Mouse (Mus musculus) forebrain, embryonic 15.5 days (tissue): ENCODE data around the gene H2-Oa. TPM values are rescaled to one million over a fixed set of nuclear protein-coding genes. Genes with fewer than 3 reads are reported as not detected.

ENCODE experiments used
- ATAC-seq: fragments of 200-750 bp; cut with Nextera tagmentation; replicated peaks from 2 replicates; pipeline ENCODE4 v1.8.0; 2017; ENCODE audit warnings: mild to moderate bottlenecking, moderate TSS enrichment, moderate library complexity
- H3K27ac ChIP-seq: fragments of 300-500 bp; sonication (generic); replicated peaks from 2 replicates; pipeline ENCODE4 v1.5.1; 2015; ENCODE audit warnings: mild to moderate bottlenecking, inconsistent platforms
- H3K27me3 ChIP-seq: fragments of 300-500 bp; sonication (generic); 2 replicates; pipeline ENCODE4 v1.6.1; 2015; ENCODE audit warnings: inconsistent platforms
- H3K36me3 ChIP-seq: fragments of 300-500 bp; sonication (generic); 2 replicates; pipeline ENCODE4 v1.6.1; 2015; ENCODE audit warnings: mild to moderate bottlenecking, inconsistent platforms
- H3K4me1 ChIP-seq: fragments of 300-500 bp; sonication (generic); 2 replicates; pipeline ENCODE4 v1.6.1; 2015; ENCODE audit warnings: inconsistent platforms
- H3K4me2 ChIP-seq: fragments of 300-500 bp; sonication (generic); replicated peaks from 2 replicates; pipeline ENCODE4 v1.6.1; 2015; ENCODE audit warnings: mild to moderate bottlenecking, inconsistent platforms
- H3K4me3 ChIP-seq: fragments of 300-500 bp; sonication (generic); 2 replicates; pipeline ENCODE4 v1.5.1; 2015; ENCODE audit warnings: mild to moderate bottlenecking, inconsistent platforms
- H3K9ac ChIP-seq: fragments of 300-500 bp; sonication (generic); replicated peaks from 2 replicates; pipeline ENCODE4 v1.6.1; 2015; ENCODE audit warnings: mild to moderate bottlenecking, inconsistent platforms
- H3K9me3 ChIP-seq: fragments of 300-500 bp; sonication (generic); 2 replicates; pipeline ENCODE4 v1.6.1; 2016; ENCODE audit warnings: inconsistent platforms
- WGBS: fragments of 180-500 bp; shearing (Covaris S2); methylation state at CpG from one replicate; pipeline ENCODE4 v1.1.7; 2015; ENCODE audit warnings: mixed read lengths; 5-methylcytosine and 5-hydroxymethylcytosine counted together
- polyA plus RNA-seq: library from polyadenylated mRNA; unstranded; fragments of >200 nt; fragmentation: Nextera tagmentation; extraction: Ambion mirVana; gene quantifications from 2 replicates; pipeline ENCODE4 v1.2.1, GENCODE M21; 2015

The H2-Oa gene
- polyA plus RNA-seq, 1 experiment from 2014 or later: 0.15 TPM

- H3K4me3 ChIP-seq: no peak overlapping the region
- 21% methylated on average over 6 of the region's 6 CpGs for WGBS
- peaks cover 42% of the 10 kb centered on the region for H3K4me1 ChIP-seq
- no peaks in the 10 kb centered on the region for H3K9me3 ChIP-seq
- no peak overlapping the region for H3K27ac ChIP-seq
- H3K27me3 ChIP-seq: no peaks in the 10 kb centered on the region
- no peak overlapping the region for H3K9ac ChIP-seq
- no peak overlapping the region for H3K4me2 ChIP-seq
- no peaks in the 10 kb centered on the region for H3K36me3 ChIP-seq
- no peak for ATAC-seq
These were observed 35.3 kb downstream of the H2-Oa start for GRCm38 (mm10) chr17:34127475-34127874.

GRCm38 (mm10) chr17:34128264-34128937 lies 36.3 kb downstream of the H2-Oa start:
- 22% methylated on average over 13 of the region's 13 CpGs for WGBS
- Histone ChIP-seq H3K27ac (peak overlapping the region; percentile 60), H3K9ac (0 out of 2 replicates have a peak overlapping the region, but pooled peaks have one; percentile 3), H3K27me3 (no peaks in the 10 kb centered on the region), H3K4me3 (peak overlapping the region; percentile 12), H3K4me1 (peaks cover 38% of the 10 kb centered on the region), H3K9me3 (no peaks in the 10 kb centered on the region), H3K36me3 (no peaks in the 10 kb centered on the region), H3K4me2 (peak overlapping the region; percentile 26)
- ATAC-seq: 0 out of 2 replicates have a peak, but pooled peaks have one; percentile 57

- Histone ChIP-seq H3K4me1 (peaks cover 30% of the 10 kb centered on the region), H3K4me2 (peak overlapping the region; percentile 26), H3K36me3 (no peaks in the 10 kb centered on the region), H3K27me3 (no peaks in the 10 kb centered on the region), H3K9ac (0 out of 2 replicates have a peak overlapping the region, but pooled peaks have one; percentile 3), H3K4me3 (peak overlapping the region; percentile 12), H3K9me3 (no peaks in the 10 kb centered on the region), H3K27ac (peak overlapping the region; percentile 60)
- WGBS: 21% methylated on average over 18 of the region's 18 CpGs
- ATAC-seq: peak; percentile 18; the same call in 1 of the 2 replicates
These were observed 37.0 kb downstream of the H2-Oa start for GRCm38 (mm10) chr17:34128944-34129791.

DNA sequence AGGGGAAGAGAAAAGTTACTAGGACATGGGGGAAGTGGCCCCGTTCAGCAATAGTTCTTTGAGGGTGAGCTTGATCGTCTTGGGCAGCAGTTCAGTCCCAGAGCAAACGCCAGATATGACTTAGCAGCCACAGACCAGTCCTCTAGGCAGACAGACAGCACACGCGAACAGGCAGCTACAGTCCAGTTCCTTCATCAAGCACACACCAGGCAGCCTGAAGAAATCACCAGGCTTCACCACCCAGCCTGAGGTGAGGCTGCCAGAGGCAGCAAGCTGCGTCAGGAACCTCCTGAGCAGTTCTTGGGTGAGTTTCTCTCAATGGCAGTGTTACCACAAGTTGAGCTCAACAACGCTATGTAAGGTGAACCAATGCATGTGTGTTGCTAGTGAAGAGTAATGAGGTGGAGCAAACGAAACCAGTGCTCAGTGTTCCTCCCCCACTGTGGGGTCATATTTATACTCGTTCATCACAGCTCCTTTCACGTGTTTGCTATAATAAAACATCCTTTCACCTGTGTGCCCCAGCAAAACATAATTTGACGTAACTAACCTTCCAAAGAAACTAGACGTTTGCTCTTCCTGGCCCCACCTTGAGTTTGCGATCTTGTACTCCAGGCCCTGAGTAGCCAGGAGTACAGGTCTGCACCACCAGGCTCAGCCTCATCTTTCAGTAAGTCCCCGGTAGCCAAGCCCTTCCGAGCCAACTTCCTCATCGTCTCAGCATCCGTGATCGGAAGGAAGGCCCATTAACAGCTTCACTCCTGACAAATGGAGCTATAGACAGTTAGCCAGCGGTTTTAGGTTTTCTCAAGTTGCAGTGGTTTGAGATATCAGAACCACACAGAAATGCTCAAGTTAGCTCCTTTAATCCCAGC lies 38.2 kb downstream of the H2-Oa start:
- Histone ChIP-seq H3K9me3 (no peaks in the 10 kb centered on the region), H3K4me2 (no peak overlapping the region), H3K9ac (no peak overlapping the region), H3K27ac (no peak overlapping the region), H3K4me3 (no peak overlapping the region), H3K36me3 (no peaks in the 10 kb centered on the region), H3K4me1 (peaks cover 24% of the 10 kb centered on the region), H3K27me3 (no peaks in the 10 kb centered on the region)
- ATAC-seq: no peak
- 85% methylated on average over 19 of the region's 19 CpGs for WGBS

DNA sequence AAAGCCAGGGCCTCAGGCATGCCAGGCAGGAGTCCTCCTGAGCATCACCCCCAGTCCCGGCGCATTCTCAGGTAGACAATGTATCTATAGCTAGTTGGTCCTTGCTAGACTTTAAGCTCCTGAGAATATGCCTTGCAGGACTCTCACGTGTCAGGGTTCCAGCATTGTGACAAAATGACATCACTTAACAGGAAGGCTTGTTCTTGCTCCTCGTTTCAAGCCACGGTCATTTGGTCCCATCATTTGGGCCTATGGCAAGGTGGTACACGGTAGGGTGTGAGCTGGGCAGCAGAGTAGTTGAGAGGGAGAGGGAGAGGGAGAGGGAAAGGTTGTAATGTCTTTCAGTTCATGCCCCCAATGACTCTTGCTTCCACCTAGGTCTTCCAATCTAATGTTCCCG lies 39.8 kb downstream of the H2-Oa start:
- no peak for ATAC-seq
- H3K9ac ChIP-seq: no peak overlapping the region

GRCm38 (mm10) chr17:34133289-34133688 lies 41.1 kb downstream of the H2-Oa start:
- no peaks in the 10 kb centered on the region for H3K9me3 ChIP-seq
- ATAC-seq: no peak
- WGBS: 87% methylated on average over 11 of the region's 11 CpGs
- no peak overlapping the region for H3K4me3 ChIP-seq
- no peaks in the 10 kb centered on the region for H3K36me3 ChIP-seq
- H3K27me3 ChIP-seq: peaks cover 6% of the 10 kb centered on the region; the same call in 1 of the 2 replicates
- H3K27ac ChIP-seq: no peak overlapping the region
- H3K4me1 ChIP-seq: peaks cover 16% of the 10 kb centered on the region
- H3K9ac ChIP-seq: no peak overlapping the region
- H3K4me2 ChIP-seq: no peak overlapping the region

More for the DNA sequence above, 39.8 kb downstream of the H2-Oa start:
- peaks cover 29% of the 10 kb centered on the region for H3K4me1 ChIP-seq
- WGBS: 75% methylated on average over 7 of the region's 7 CpGs
- H3K36me3 ChIP-seq: no peaks in the 10 kb centered on the region
- no peaks in the 10 kb centered on the region; the same call in 1 of the 2 replicates for H3K27me3 ChIP-seq
- H3K27ac ChIP-seq: no peak overlapping the region
- no peak overlapping the region for H3K4me3 ChIP-seq
- H3K9me3 ChIP-seq: no peaks in the 10 kb centered on the region
- H3K4me2 ChIP-seq: no peak overlapping the region

GRCm38 (mm10) chr17:34134451-34134850 lies 42.3 kb downstream of the H2-Oa start:
- H3K4me1 ChIP-seq: peaks cover 9% of the 10 kb centered on the region
- no peak overlapping the region for H3K27ac ChIP-seq
- H3K9ac ChIP-seq: no peak overlapping the region
- no peak overlapping the region for H3K4me2 ChIP-seq
- 93% methylated on average over 3 of the region's 3 CpGs for WGBS
- no peaks in the 10 kb centered on the region for H3K36me3 ChIP-seq
- no peaks in the 10 kb centered on the region for H3K9me3 ChIP-seq
- H3K4me3 ChIP-seq: no peak overlapping the region
- peaks cover 17% of the 10 kb centered on the region; the same call in 1 of the 2 replicates for H3K27me3 ChIP-seq
- no peak; the same call in 1 of the 2 replicates for ATAC-seq

DNA sequence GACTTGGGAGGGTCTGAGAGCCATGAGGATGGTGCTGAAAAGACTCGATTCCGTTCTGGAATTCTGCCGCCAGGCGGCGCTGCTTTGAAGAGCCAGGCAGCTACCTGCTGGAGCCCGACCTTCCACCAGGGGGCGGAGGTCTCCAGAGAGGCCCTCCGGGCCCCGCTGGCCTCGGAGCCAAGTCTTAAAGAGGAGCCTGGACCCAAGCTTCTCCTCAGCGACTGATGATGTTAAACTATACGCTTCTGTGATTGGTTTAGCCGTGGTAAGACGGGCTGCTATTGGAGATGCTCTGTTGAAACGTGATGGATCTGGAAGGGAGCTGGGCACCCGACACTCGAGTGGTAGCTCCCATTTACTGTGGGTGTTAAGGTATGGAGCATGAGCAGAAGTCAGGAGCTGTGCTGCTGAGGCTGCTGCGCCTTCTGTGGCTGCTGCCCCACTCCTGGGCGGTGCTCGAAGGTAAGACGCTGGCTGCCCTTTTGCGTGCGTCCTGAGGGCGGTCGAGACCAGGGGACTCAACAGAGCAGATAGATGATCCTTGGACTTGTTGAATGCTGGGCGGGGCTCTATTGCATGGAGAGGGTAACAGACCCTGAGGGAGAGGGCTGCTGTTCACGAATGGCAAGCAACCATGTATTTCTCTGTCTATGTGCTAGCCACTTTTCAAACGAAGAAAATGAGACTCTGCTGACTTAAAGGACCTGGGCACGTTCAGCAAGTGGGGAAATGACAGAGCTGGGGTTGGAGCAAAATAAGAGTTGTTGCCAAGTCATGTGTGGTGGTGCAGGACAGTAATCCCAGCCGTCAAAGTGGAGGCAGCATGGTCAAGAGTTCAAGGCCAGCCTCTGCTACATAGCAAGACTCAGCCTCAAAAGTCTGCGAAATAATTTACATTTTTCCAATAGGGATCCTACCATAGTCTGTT lies 43.4 kb downstream of the H2-Oa start:
- WGBS: 7% methylated on average over 31 of the region's 31 CpGs

DNA sequence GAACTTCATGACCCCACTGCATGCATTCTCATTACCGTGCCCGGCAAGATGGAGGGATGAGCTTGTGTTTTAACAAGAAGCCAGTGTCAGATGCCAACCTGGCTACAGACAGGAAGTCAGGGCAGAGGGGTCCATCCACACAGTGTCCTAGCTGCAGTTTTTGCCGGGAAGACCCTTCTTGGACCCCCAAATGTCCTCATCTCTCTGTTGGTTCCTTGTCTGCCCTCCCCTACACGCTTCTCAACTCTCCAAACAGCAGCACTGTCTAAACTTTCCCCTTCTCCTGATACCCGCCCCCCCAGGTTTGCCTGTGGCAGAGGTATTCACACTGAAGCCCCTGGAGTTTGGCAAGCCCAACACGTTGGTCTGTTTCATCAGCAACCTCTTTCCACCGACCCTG lies 45.5 kb downstream of the H2-Oa start:
- 81% methylated on average over 7 of the region's 7 CpGs for WGBS
- ATAC-seq: no peak

More for the DNA sequence above, 43.4 kb downstream of the H2-Oa start:
- Histone ChIP-seq H3K9ac (no peak overlapping the region), H3K4me3 (peak overlapping the region; percentile 38), H3K27me3 (peaks cover 28% of the 10 kb centered on the region; the same call in 1 of the 2 replicates), H3K4me1 (peaks cover 17% of the 10 kb centered on the region), H3K9me3 (no peaks in the 10 kb centered on the region), H3K27ac (no peak overlapping the region; the same call in 1 of the 2 replicates), H3K36me3 (no peaks in the 10 kb centered on the region), H3K4me2 (peak overlapping the region; percentile 68)
- ATAC-seq: peak; percentile 97

GRCm38 (mm10) chr17:34138655-34139054 lies 46.5 kb downstream of the H2-Oa start:
- H3K4me3 ChIP-seq: no peak overlapping the region
- WGBS: 78% methylated on average over 7 of the region's 7 CpGs
- ATAC-seq: no peak
- H3K27me3 ChIP-seq: peaks cover 35% of the 10 kb centered on the region
- H3K27ac ChIP-seq: no peak overlapping the region
- peaks cover 17% of the 10 kb centered on the region for H3K4me1 ChIP-seq
- H3K36me3 ChIP-seq: no peaks in the 10 kb centered on the region
- no peak overlapping the region for H3K9ac ChIP-seq
- H3K4me2 ChIP-seq: no peak overlapping the region
- no peaks in the 10 kb centered on the region for H3K9me3 ChIP-seq

More for the DNA sequence above, 45.5 kb downstream of the H2-Oa start:
- Histone ChIP-seq H3K9ac (no peak overlapping the region), H3K4me3 (no peak overlapping the region), H3K27ac (no peak overlapping the region), H3K9me3 (no peaks in the 10 kb centered on the region), H3K4me2 (no peak overlapping the region), H3K36me3 (no peaks in the 10 kb centered on the region), H3K4me1 (peaks cover 17% of the 10 kb centered on the region), H3K27me3 (peaks cover 35% of the 10 kb centered on the region)
